Mouse (Mus musculus): Measurements from ENCODE around the gene Nod1.

Nod1 gene

GRCm38 (mm10) chr6:54934930-54935329 is 37.5 kb downstream of the Nod1 start:
- DNase-seq, result no peak

GRCm38 (mm10) chr6:54934313-54934712 is 38.1 kb downstream of the Nod1 start:
- no peak for DNase-seq

- DNase-seq, result no peak
These were observed 38.5 kb downstream of the Nod1 start for GRCm38 (mm10) chr6:54933866-54934265.

- DNase-seq, result no peak
These were observed 39.2 kb downstream of the Nod1 start for GRCm38 (mm10) chr6:54933216-54933615.

- no peak for DNase-seq
These were observed 39.9 kb downstream of the Nod1 start for GRCm38 (mm10) chr6:54932526-54932925.

GRCm38 (mm10) chr6:54931641-54932040 is 40.8 kb downstream of the Nod1 start:
- DNase-seq, result no peak

GRCm38 (mm10) chr6:54927946-54928345 is 44.5 kb downstream of the Nod1 start:
- no peak for DNase-seq

- DNase-seq, result no peak
These were observed 45.5 kb downstream of the Nod1 start for GRCm38 (mm10) chr6:54926899-54927298.

GRCm38 (mm10) chr6:54925736-54926440 is 46.5 kb downstream of the Nod1 start:
- no peak for DNase-seq

- no peak for DNase-seq
These were observed 47.9 kb downstream of the Nod1 start for GRCm38 (mm10) chr6:54924538-54924937.

- no peak for DNase-seq
These were observed 53.9 kb downstream of the Nod1 start for GRCm38 (mm10) chr6:54918521-54918920.

- no peak for DNase-seq
These were observed 54.9 kb downstream of the Nod1 start for GRCm38 (mm10) chr6:54917523-54917922.

GRCm38 (mm10) chr6:54916941-54917340 is 55.5 kb downstream of the Nod1 start:
- no peak for DNase-seq

- DNase-seq, result no peak
These were observed 56.2 kb downstream of the Nod1 start for GRCm38 (mm10) chr6:54916163-54916562.

GRCm38 (mm10) chr6:54914977-54915376 is 57.4 kb downstream of the Nod1 start:
- DNase-seq, result no peak

- no peak for DNase-seq
These were observed 66.1 kb downstream of the Nod1 start for GRCm38 (mm10) chr6:54906053-54907040.

GRCm38 (mm10) chr6:54902547-54902946 is 69.9 kb downstream of the Nod1 start:
- DNase-seq, result no peak

GRCm38 (mm10) chr6:54900256-54900655 is 72.2 kb downstream of the Nod1 start:
- no peak for DNase-seq

GRCm38 (mm10) chr6:54891384-54891783 is 81.0 kb downstream of the Nod1 start:
- DNase-seq, result no peak

- no peak for DNase-seq
These were observed 82.2 kb downstream of the Nod1 start for GRCm38 (mm10) chr6:54890221-54890620.

GRCm38 (mm10) chr6:54886195-54886594 is 86.2 kb downstream of the Nod1 start:
- DNase-seq, result no peak

- no peak for DNase-seq
These were observed 89.0 kb downstream of the Nod1 start for GRCm38 (mm10) chr6:54883424-54883823.

- DNase-seq, result no peak
These were observed 92.3 kb downstream of the Nod1 start for GRCm38 (mm10) chr6:54880086-54880485.

- no peak for DNase-seq
These were observed 93.9 kb downstream of the Nod1 start for GRCm38 (mm10) chr6:54878546-54878945.

Data from right cerebral cortex, postnatal 25 days (tissue).